Mouse (Mus musculus): ENCODE results near the gene Tulp1. TPM values are rescaled to one million over a fixed set of nuclear protein-coding genes. Genes with fewer than 3 reads are reported as not detected.
"Not testable (repeated sequence)": the region's sequence is repeated elsewhere in the genome, so short reads cannot be mapped to it uniquely, and the experiment has no call there.

Tulp1 gene
- polyA plus RNA-seq, 2 experiments, result 5.0 to 6.4 TPM

- H3K4me1 ChIP-seq (ENCODE audit: control insufficient read depth, insufficient read depth, low read length), result peaks cover 10% of the 10 kb centered on the region
- no peaks in the 10 kb centered on the region for H3K27me3 ChIP-seq (ENCODE audit: control insufficient read depth, insufficient read depth, low read length)
- H3K9me3 ChIP-seq (ENCODE audit: control insufficient read depth, low read length), result no peaks in the 10 kb centered on the region
- peaks cover 89% of the 10 kb centered on the region for H3K36me3 ChIP-seq (ENCODE audit: control insufficient read depth, insufficient read depth, low read length)
- no peak overlapping the region for H3K9ac ChIP-seq (ENCODE audit: low read depth, low read length, severe bottlenecking)
- no peak overlapping the region for H3K4me2 ChIP-seq (replicated peaks; ENCODE audit: low read depth, low read length, severe bottlenecking)
- WGBS, result 66% methylated on average over 10 of the region's 10 CpGs
- H3K27ac ChIP-seq (replicated peaks; ENCODE audit: low read depth, low read length), result no peak overlapping the region
- DNase-seq (ENCODE audit: low spot score) (no peak), ATAC-seq (ENCODE audit: low FRiP score, low read depth) (no peak)
- no peak for TF ChIP-seq POLR2A (IDR thresholded peaks at IDR 0.05; ENCODE audit: borderline replicate concordance, extremely low read depth, insufficient read depth, insufficient read length)
- no peak overlapping the region for H3K4me3 ChIP-seq (replicated peaks; ENCODE audit: low read length)
Measured at GRCm38 (mm10) chr17:28335267-28335666, 29.8 kb downstream of the Tulp1 start.

GRCm38 (mm10) chr17:28332915-28333546, 32.0 kb downstream of the Tulp1 start:
- DNase-seq (ENCODE audit: low spot score) (no peak), ATAC-seq (ENCODE audit: low FRiP score, low read depth) (no peak)
- H3K27ac ChIP-seq (replicated peaks; ENCODE audit: low read depth, low read length), result no peak overlapping the region
- no peaks in the 10 kb centered on the region for H3K27me3 ChIP-seq (ENCODE audit: control insufficient read depth, insufficient read depth, low read length)
- no peaks in the 10 kb centered on the region for H3K9me3 ChIP-seq (ENCODE audit: control insufficient read depth, low read length)
- peaks cover 81% of the 10 kb centered on the region for H3K36me3 ChIP-seq (ENCODE audit: control insufficient read depth, insufficient read depth, low read length)
- WGBS, result 44% methylated on average over 31 of the region's 31 CpGs
- peaks cover 18% of the 10 kb centered on the region for H3K4me1 ChIP-seq (ENCODE audit: control insufficient read depth, insufficient read depth, low read length)
- TF ChIP-seq POLR2A (IDR thresholded peaks at IDR 0.05; ENCODE audit: borderline replicate concordance, extremely low read depth, insufficient read depth, insufficient read length), result no peak
- H3K4me2 ChIP-seq (replicated peaks; ENCODE audit: low read depth, low read length, severe bottlenecking), result 0 out of 2 replicates have a peak overlapping the region, but pooled peaks have one; percentile 3
- no peak overlapping the region for H3K4me3 ChIP-seq (replicated peaks; ENCODE audit: low read length)
- no peak overlapping the region for H3K9ac ChIP-seq (ENCODE audit: low read depth, low read length, severe bottlenecking)

GRCm38 (mm10) chr17:28332113-28332914, 32.7 kb downstream of the Tulp1 start:
- no peak overlapping the region for H3K9ac ChIP-seq (ENCODE audit: low read depth, low read length, severe bottlenecking)
- TF ChIP-seq POLR2A (IDR thresholded peaks at IDR 0.05; ENCODE audit: borderline replicate concordance, extremely low read depth, insufficient read depth, insufficient read length), result no peak
- H3K36me3 ChIP-seq (ENCODE audit: control insufficient read depth, insufficient read depth, low read length), result peaks cover 74% of the 10 kb centered on the region
- no peak overlapping the region for H3K27ac ChIP-seq (replicated peaks; ENCODE audit: low read depth, low read length)
- no peaks in the 10 kb centered on the region for H3K9me3 ChIP-seq (ENCODE audit: control insufficient read depth, low read length)
- no peak overlapping the region for H3K4me2 ChIP-seq (replicated peaks; ENCODE audit: low read depth, low read length, severe bottlenecking)
- DNase-seq (ENCODE audit: low spot score) (no peak), ATAC-seq (ENCODE audit: low FRiP score, low read depth) (no peak)
- H3K27me3 ChIP-seq (ENCODE audit: control insufficient read depth, insufficient read depth, low read length), result no peaks in the 10 kb centered on the region
- H3K4me3 ChIP-seq (replicated peaks; ENCODE audit: low read length), result no peak overlapping the region
- WGBS, result 49% methylated on average over 13 of the region's 13 CpGs
- peaks cover 25% of the 10 kb centered on the region for H3K4me1 ChIP-seq (ENCODE audit: control insufficient read depth, insufficient read depth, low read length)

GRCm38 (mm10) chr17:28331241-28332112, 33.5 kb downstream of the Tulp1 start:
- H3K9me3 ChIP-seq (ENCODE audit: control insufficient read depth, low read length), result no peaks in the 10 kb centered on the region
- no peak overlapping the region for H3K27ac ChIP-seq (replicated peaks; ENCODE audit: low read depth, low read length)
- no peak overlapping the region for H3K4me3 ChIP-seq (replicated peaks; ENCODE audit: low read length)
- no peak overlapping the region for H3K9ac ChIP-seq (ENCODE audit: low read depth, low read length, severe bottlenecking)
- 18% methylated on average over 6 of the region's 7 CpGs for WGBS
- H3K27me3 ChIP-seq (ENCODE audit: control insufficient read depth, insufficient read depth, low read length), result no peaks in the 10 kb centered on the region
- no peak for DNase-seq (ENCODE audit: low spot score)
- TF ChIP-seq POLR2A (IDR thresholded peaks at IDR 0.05; ENCODE audit: borderline replicate concordance, extremely low read depth, insufficient read depth, insufficient read length), result no peak
- H3K4me2 ChIP-seq (replicated peaks; ENCODE audit: low read depth, low read length, severe bottlenecking), result no peak overlapping the region
- peaks cover 70% of the 10 kb centered on the region for H3K36me3 ChIP-seq (ENCODE audit: control insufficient read depth, insufficient read depth, low read length)
- H3K4me1 ChIP-seq (ENCODE audit: control insufficient read depth, insufficient read depth, low read length), result peaks cover 26% of the 10 kb centered on the region
- ATAC-seq (ENCODE audit: low FRiP score, low read depth), result no peak

- not testable (repeated sequence) for H3K4me3 ChIP-seq (replicated peaks; ENCODE audit: low read length); ATAC-seq (ENCODE audit: low FRiP score, low read depth); H3K9ac ChIP-seq (ENCODE audit: low read depth, low read length, severe bottlenecking); H3K27ac ChIP-seq (replicated peaks; ENCODE audit: low read depth, low read length); DNase-seq (ENCODE audit: low spot score); H3K27me3 ChIP-seq (ENCODE audit: control insufficient read depth, insufficient read depth, low read length); H3K9me3 ChIP-seq (ENCODE audit: control insufficient read depth, low read length)
- 0 out of 2 replicates have a peak overlapping the region, but pooled peaks have one; percentile 90 for H3K4me2 ChIP-seq (replicated peaks; ENCODE audit: low read depth, low read length, severe bottlenecking)
- 67% methylated on average over 6 of the region's 8 CpGs for WGBS
- H3K4me1 ChIP-seq (ENCODE audit: control insufficient read depth, insufficient read depth, low read length), result peaks cover 26% of the 10 kb centered on the region
- peaks cover 67% of the 10 kb centered on the region for H3K36me3 ChIP-seq (ENCODE audit: control insufficient read depth, insufficient read depth, low read length)
Measured at GRCm38 (mm10) chr17:28330590-28330989, 34.4 kb downstream of the Tulp1 start.

Measured in limb, embryonic 14.5 days (tissue).